8 mouse cellular contexts compared by ENCODE assay signal in genomic region chr16:30586935-30587493, GRCm38 (mm10). TPM values are rescaled to one million over a fixed set of nuclear protein-coding genes. Genes with fewer than 3 reads are reported as not detected.
A peak's percentile ranks its signal among the peaks of the same experiment; 100 is the strongest.
DNase-seq lines count a peak whose midpoint lies in the region; ATAC-seq and TF ChIP-seq lines count a peak whose summit lies in the region.

No protein-coding gene starts in this region.

- no peak; the same call in 1 of the 2 replicates for TF ChIP-seq POLR2A in heart, adult 2 months (IDR thresholded peaks at IDR 0.05; ENCODE audit: insufficient read depth, low read depth, low read length)
- no peak for TF ChIP-seq POLR2A in CH12.LX (IDR thresholded peaks at IDR 0.05; ENCODE audit: low read depth, low read length)

- H3K9me3 ChIP-seq in CH12.LX (replicated peaks; ENCODE audit: low read length), result no peaks in the 10 kb centered on the region
- H3K9me3 ChIP-seq in forebrain, embryonic 15.5 days, result no peaks in the 10 kb centered on the region
- no peaks in the 10 kb centered on the region for H3K9me3 ChIP-seq in liver, postnatal 0 days (ENCODE audit: low read length)

- intact Hi-C loops in heart, adult 2 months (cut with DNase I), result no loop called here

- H3K27ac ChIP-seq in heart, adult 2 months, result peak overlapping the region; percentile 98
- H3K27ac ChIP-seq in CH12.LX (ENCODE audit: insufficient read depth, low read depth), result peak overlapping the region; percentile 15; the same call in 1 of the 2 replicates
- H3K27ac ChIP-seq in forebrain, embryonic 15.5 days (replicated peaks), result peak overlapping the region; percentile 76
- peak overlapping the region; percentile 78 for H3K27ac ChIP-seq in liver, postnatal 0 days (ENCODE audit: low read depth)

- dilution Hi-C loops in CH12.LX (cut with MboI; ENCODE audit: extremely low pct_ligation_motif_present, extremely low pct_unique_long_range_greater_than_20kb, low sequenced_read_pairs), result no loop called here

- H3K79me2 ChIP-seq in heart, adult 2 months (replicated peaks; ENCODE audit: control insufficient read depth, insufficient read depth, low read length), result no peaks in the 10 kb centered on the region; the same call in 1 of the 2 replicates
- peaks cover 42% of the 10 kb centered on the region for H3K79me2 ChIP-seq in CH12.LX (replicated peaks; ENCODE audit: control insufficient read depth, extremely low read depth, insufficient read depth, poor library complexity, severe bottlenecking)

- ATAC-seq in forebrain, embryonic 15.5 days (replicated peaks), result no peak; the same call in 1 of the 2 replicates
- peak; percentile 28 for ATAC-seq in liver, postnatal 0 days

- H3K4me3 ChIP-seq in heart, adult 2 months, result peak overlapping the region; percentile 71
- H3K4me3 ChIP-seq in CH12.LX (replicated peaks in 1 of 3; ENCODE audit: low read depth in 2 of 3, low read length in 2 of 3, poor library complexity in 1 of 3), result peak overlapping the region; percentile 76 to 99 (median 93)
- peak overlapping the region; percentile 76 for H3K4me3 ChIP-seq in forebrain, embryonic 15.5 days
- peak overlapping the region; percentile 91 for H3K4me3 ChIP-seq in liver, postnatal 0 days (ENCODE audit: low read depth, low read length)

- in situ Hi-C loops in CH12.LX (cut with MboI; ENCODE audit: low pct_ligation_motif_present, low pct_unique_long_range_greater_than_20kb, low sequenced_read_pairs), result no loop called here

- peak overlapping the region; percentile 72 for H3K9ac ChIP-seq in heart, adult 2 months (ENCODE audit: low read depth, low read length)
- H3K9ac ChIP-seq in CH12.LX (ENCODE audit: insufficient read depth, low read depth), result peak overlapping the region; percentile 93
- H3K9ac ChIP-seq in forebrain, embryonic 15.5 days (replicated peaks), result peak overlapping the region; percentile 67
- H3K9ac ChIP-seq in liver, postnatal 0 days (replicated peaks), result peak overlapping the region; percentile 84

- peaks cover 5% of the 10 kb centered on the region for H3K4me1 ChIP-seq in heart, adult 2 months (ENCODE audit: control insufficient read depth, insufficient read depth, low read length)
- peaks cover 6 to 54% of the 10 kb centered on the region in 2 experiments for H3K4me1 ChIP-seq in CH12.LX (ENCODE audit: control insufficient read depth in 1 of 2, insufficient read depth in 2 of 2)
- peaks cover 17% of the 10 kb centered on the region for H3K4me1 ChIP-seq in forebrain, embryonic 15.5 days
- no peaks in the 10 kb centered on the region; the same call in 1 of the 2 replicates for H3K4me1 ChIP-seq in liver, postnatal 0 days (ENCODE audit: insufficient read depth)

- WGBS in heart, adult 2 months, result 1% methylated on average over 19 of the region's 19 CpGs
- 3% methylated on average over 19 of the region's 19 CpGs for WGBS in forebrain, embryonic 15.5 days
- WGBS in liver, postnatal 0 days (ENCODE audit: insufficient replicate concordance), result 1% methylated on average over 19 of the region's 19 CpGs

- TF ChIP-seq CTCF in heart, adult 2 months (IDR thresholded peaks at IDR 0.05), result no peak
- TF ChIP-seq CTCF in CH12.LX (conservative IDR thresholded peaks at IDR 0.05 in 1 of 2, IDR thresholded peaks at IDR 0.05 in 1 of 2; ENCODE audit: low read depth in 2 of 2, low read length in 2 of 2), result no peak
- TF ChIP-seq CTCF in liver, postnatal 0 days (IDR thresholded peaks at IDR 0.05; ENCODE audit: low read depth), result no peak

- no peaks in the 10 kb centered on the region for H3K27me3 ChIP-seq in heart, adult 2 months (ENCODE audit: control insufficient read depth, insufficient read depth, low read length)
- H3K27me3 ChIP-seq in CH12.LX (replicated peaks), result no peaks in the 10 kb centered on the region
- H3K27me3 ChIP-seq in forebrain, embryonic 15.5 days, result peaks cover 6% of the 10 kb centered on the region
- H3K27me3 ChIP-seq in liver, postnatal 0 days (ENCODE audit: insufficient read depth, low read length), result no peaks in the 10 kb centered on the region

- no peak for DNase-seq in heart, adult 2 months
- DNase-seq in heart, adult 18-20 months, result no peak
- DNase-seq in CH12.LX (ENCODE audit: extremely low read depth), result no peak
- DNase-seq in liver, postnatal 0 days, result no peak
- DNase-seq in adrenal gland, adult 18-20 months (ENCODE audit: low spot score in 2 of 2), result no peak
- DNase-seq in kidney, adult 11 months, result no peak
- DNase-seq in gastrocnemius, postnatal 4 days (ENCODE audit: low spot score in 2 of 2), result no peak

- no peak for TF ChIP-seq RAD21 in CH12.LX (IDR thresholded peaks at IDR 0.05; ENCODE audit: low read depth, low read length)

- H3K36me3 ChIP-seq in heart, adult 2 months (ENCODE audit: control insufficient read depth, insufficient read depth, low read length), result peaks cover 3% of the 10 kb centered on the region
- H3K36me3 ChIP-seq in CH12.LX (replicated peaks in 1 of 2; ENCODE audit: control insufficient read depth in 1 of 2, insufficient read depth in 1 of 2, low read length in 1 of 2), result peaks cover 32 to 40% of the 10 kb centered on the region in 2 experiments
- peaks cover 31% of the 10 kb centered on the region for H3K36me3 ChIP-seq in forebrain, embryonic 15.5 days
- H3K36me3 ChIP-seq in liver, postnatal 0 days (replicated peaks; ENCODE audit: insufficient read depth, low read length), result peaks cover 30% of the 10 kb centered on the region

- TF ChIP-seq EP300 in heart, adult 2 months (IDR thresholded peaks at IDR 0.05; ENCODE audit: insufficient read depth, low read depth, low read length), result no peak
- TF ChIP-seq EP300 in CH12.LX (IDR thresholded peaks at IDR 0.05; ENCODE audit: low read length), result no peak
- no peak for TF ChIP-seq EP300 in liver, postnatal 0 days (IDR thresholded peaks at IDR 0.05; ENCODE audit: low read depth)

- peak overlapping the region; percentile 93 for H3K4me2 ChIP-seq in CH12.LX (ENCODE audit: insufficient read depth, low read depth, poor library complexity, severe bottlenecking)
- H3K4me2 ChIP-seq in forebrain, embryonic 15.5 days (replicated peaks), result peak overlapping the region; percentile 63
- peak overlapping the region; percentile 89 for H3K4me2 ChIP-seq in liver, postnatal 0 days (ENCODE audit: low read depth, low read length)

TF ChIP-seq in CH12.LX, 34 proteins besides CTCF, POLR2A, EP300 and RAD21:
- TF ChIP-seq SMC3 (IDR thresholded peaks at IDR 0.05; ENCODE audit: low read depth, low read length), result no peak
- TF ChIP-seq MEF2A (IDR thresholded peaks at IDR 0.05; ENCODE audit: borderline replicate concordance, low read depth, low read length), result no peak
- TF ChIP-seq E2F4 (IDR thresholded peaks at IDR 0.05; ENCODE audit: insufficient replicate concordance, low read depth, low read length), result no peak
- no peak for TF ChIP-seq USF2 (conservative IDR thresholded peaks at IDR 0.05; ENCODE audit: low read depth, low read length)
- TF ChIP-seq JUN (IDR thresholded peaks at IDR 0.05; ENCODE audit: insufficient read depth, low read depth, low read length), result no peak
- no peak for TF ChIP-seq MXI1 (IDR thresholded peaks at IDR 0.05; ENCODE audit: low read depth, low read length)
- TF ChIP-seq CHD1 (IDR thresholded peaks at IDR 0.05; ENCODE audit: low read depth, low read length), result no peak

RNA-seq across cellular contexts. Expression of gene Lsg1, which starts 0.4 kb away (rescaled TPM):
- total RNA-seq in heart, adult 2 months (2021), result 10 to 100 TPM; 19.6 to 21.2 TPM
- 5.5 and 7.5 TPM in 2 replicates for polyA plus RNA-seq in heart, adult 2 months (2012; rRNA removed)
- 10 to 100 TPM; 19.5 to 23.4 TPM for total RNA-seq in heart, adult 18-20 months (2021)
- total RNA-seq in CH12.LX (2012; rRNA removed), result 58.4 and 70.8 TPM in 2 replicates
- 94.7 and 106 TPM in 2 replicates for total RNA-seq in CH12.LX (2014; rRNA removed)
- 189 and 261 TPM in 2 replicates for polyA plus RNA-seq in CH12.LX (2012; ENCODE audit: insufficient read length, low read depth)
- 56.2 and 59.4 TPM in 2 replicates for polyA plus RNA-seq in forebrain, embryonic 15.5 days (2015; fragmentation: Nextera tagmentation; extraction: Ambion mirVana)
- polyA plus RNA-seq in liver, postnatal 0 days (2015; fragmentation: Nextera tagmentation; extraction: Ambion mirVana), result 25.4 and 25.6 TPM in 2 replicates
- total RNA-seq in adrenal gland, adult 18-20 months (2021), result 10 to 100 TPM; 38.5 to 39.5 TPM
- 10 to 100 TPM; 24.3 to 31.4 TPM for total RNA-seq in gastrocnemius, postnatal 4 days (2021)

RNA-seq across cellular contexts. Expression of gene Fam43a, which starts 12.5 kb away (rescaled TPM):
- total RNA-seq in heart, adult 2 months (2021), result 10 to 100 TPM; 20.7 to 22.6 TPM
- 23.9 and 27.1 TPM in 2 replicates for polyA plus RNA-seq in heart, adult 2 months (2012; rRNA removed)
- 10 to 100 TPM; 18.8 to 20.9 TPM for total RNA-seq in heart, adult 18-20 months (2021)
- total RNA-seq in CH12.LX (2012; rRNA removed), result 82.2 and 106 TPM in 2 replicates
- total RNA-seq in CH12.LX (2014; rRNA removed), result 77.1 and 82.1 TPM in 2 replicates
- 106 and 121 TPM in 2 replicates for polyA plus RNA-seq in CH12.LX (2012; ENCODE audit: insufficient read length, low read depth)
- 9.9 and 10.7 TPM in 2 replicates for polyA plus RNA-seq in forebrain, embryonic 15.5 days (2015; fragmentation: Nextera tagmentation; extraction: Ambion mirVana)
- 6.1 and 6.8 TPM in 2 replicates for polyA plus RNA-seq in liver, postnatal 0 days (2015; fragmentation: Nextera tagmentation; extraction: Ambion mirVana)
- total RNA-seq in adrenal gland, adult 18-20 months (2021), result 10 to 100 TPM; 24.6 to 30.9 TPM
- 10 to 100 TPM; 24.1 to 29.6 TPM for total RNA-seq in gastrocnemius, postnatal 4 days (2021)

RNA-seq across cellular contexts. Expression of gene Tmem44, which starts 36.4 kb away (rescaled TPM):
- 1 to 10 TPM; 4.4 to 5.8 TPM for total RNA-seq in heart, adult 2 months (2021)
- polyA plus RNA-seq in heart, adult 2 months (2012; rRNA removed), result 9.8 and 12.0 TPM in 2 replicates
- 1 to 10 TPM; 3.8 to 4.4 TPM for total RNA-seq in heart, adult 18-20 months (2021)
- 0.38 and 0.51 TPM in 2 replicates for total RNA-seq in CH12.LX (2012; rRNA removed)
- total RNA-seq in CH12.LX (2014; rRNA removed), result 0.07 and 0.16 TPM in 2 replicates
- 0.70 and 0.78 TPM in 2 replicates for polyA plus RNA-seq in CH12.LX (2012; ENCODE audit: insufficient read length, low read depth)
- polyA plus RNA-seq in forebrain, embryonic 15.5 days (2015; fragmentation: Nextera tagmentation; extraction: Ambion mirVana), result 89.0 and 89.6 TPM in 2 replicates
- 0.73 and 0.89 TPM in 2 replicates for polyA plus RNA-seq in liver, postnatal 0 days (2015; fragmentation: Nextera tagmentation; extraction: Ambion mirVana)
- total RNA-seq in adrenal gland, adult 18-20 months (2021), result 1 to 10 TPM; 3.7 to 4.2 TPM
- total RNA-seq in gastrocnemius, postnatal 4 days (2021), result 10 to 100 TPM in 1 of 2 experiments, 1 to 10 TPM in 1; 9.7 to 11.2 TPM

Comparison
In these comparisons a context has a peak if more than half of its experiments do, and no peak if none do; other contexts are left out.
1. H3K27ac ChIP-seq: peak in every context shown above with its lines; median percentile 98 in heart, adult 2 months; 78 in liver, postnatal 0 days; 76 in forebrain, embryonic 15.5 days; 15 in CH12.LX.